Mouse (Mus musculus) urinary bladder, postnatal 10 days (tissue): ENCODE measurements around the gene Pgrmc2.

Source experiments
- DNase-seq: peaks from one replicate; pipeline ENCODE4 v3.0.0; 2022; ENCODE audit warnings: low spot score

The Pgrmc2 gene

GRCm38 (mm10) chr3:41082885-41083789, at the start of gene Pgrmc2:
Pgrmc2 (minus strand) TSS chr3:41083046.
- peak; percentile 88 for DNase-seq

- no peak for DNase-seq
Observed at GRCm38 (mm10) chr3:41124000-41124294, 41.1 kb upstream of the Pgrmc2 start.

GRCm38 (mm10) chr3:41123190-41123999, 40.5 kb upstream of the Pgrmc2 start:
- no peak for DNase-seq

GRCm38 (mm10) chr3:41118173-41118572, 35.3 kb upstream of the Pgrmc2 start:
- no peak for DNase-seq

GRCm38 (mm10) chr3:41117447-41117846, 34.6 kb upstream of the Pgrmc2 start:
- DNase-seq = no peak

GRCm38 (mm10) chr3:41113186-41113585, 30.3 kb upstream of the Pgrmc2 start:
- no peak for DNase-seq

GRCm38 (mm10) chr3:41108306-41108785, 25.5 kb upstream of the Pgrmc2 start:
- no peak for DNase-seq

GRCm38 (mm10) chr3:41107600-41108305, 24.9 kb upstream of the Pgrmc2 start:
- DNase-seq = no peak

GRCm38 (mm10) chr3:41101905-41102304, 19.1 kb upstream of the Pgrmc2 start:
- DNase-seq = no peak

GRCm38 (mm10) chr3:41100157-41100556, 17.3 kb upstream of the Pgrmc2 start:
- DNase-seq = no peak

- DNase-seq = no peak
Observed at GRCm38 (mm10) chr3:41099672-41100071, 16.8 kb upstream of the Pgrmc2 start.

- no peak for DNase-seq
Observed at GRCm38 (mm10) chr3:41093210-41093609, 10.4 kb upstream of the Pgrmc2 start.

GRCm38 (mm10) chr3:41092311-41092710, 9.5 kb upstream of the Pgrmc2 start:
- no peak for DNase-seq

GRCm38 (mm10) chr3:41090839-41091238, 8.0 kb upstream of the Pgrmc2 start:
- no peak for DNase-seq

- no peak for DNase-seq
Observed at GRCm38 (mm10) chr3:41087071-41087470, 4.2 kb upstream of the Pgrmc2 start.

GRCm38 (mm10) chr3:41084421-41084820, 1.6 kb upstream of the Pgrmc2 start:
- no peak for DNase-seq

- DNase-seq = no peak
Observed at GRCm38 (mm10) chr3:41083790-41084112, 905 bp upstream of the Pgrmc2 start.

- DNase-seq = no peak
Observed at GRCm38 (mm10) chr3:41082520-41082884, 344 bp downstream of the Pgrmc2 start.

GRCm38 (mm10) chr3:41081474-41082301, 1.2 kb downstream of the Pgrmc2 start:
- no peak for DNase-seq

- DNase-seq = no peak
Observed at GRCm38 (mm10) chr3:41080724-41081123, 2.1 kb downstream of the Pgrmc2 start.

- no peak for DNase-seq
Observed at GRCm38 (mm10) chr3:41078673-41079072, 4.2 kb downstream of the Pgrmc2 start.

GRCm38 (mm10) chr3:41075376-41075775, 7.5 kb downstream of the Pgrmc2 start:
- DNase-seq = no peak
